Mouse (Mus musculus) left cerebral cortex, postnatal 14 days (tissue): ENCODE results near the gene Ugt1a5. TPM values are rescaled to one million over a fixed set of nuclear protein-coding genes. Genes with fewer than 3 reads are reported as not detected.

Source experiments
- total RNA-seq, 2 experiments: library from RNA; stranded (reverse); gene quantifications; 2 replicates each; pipeline ENCODE4 v1.2.3; 2021

Ugt1a5 gene
- total RNA-seq, 2 experiments from 2014 or later, result 0.15 TPM; not detected in 1

Other genes with a start within 250 kb of the Ugt1a5 start
- gene Usp40, start 157.5 kb upstream of the Ugt1a5 start, total RNA-seq, result 10 to 100 TPM; 18.5 to 23.5 TPM
- not detected for gene Ugt1a10, start 110.6 kb upstream of the Ugt1a5 start, total RNA-seq
- not detected for gene Ugt1a9, start 95.2 kb upstream of the Ugt1a5 start, total RNA-seq
- not detected for gene Ugt1a8, start 78.2 kb upstream of the Ugt1a5 start, total RNA-seq
- under 1 TPM; 0.44 to 0.49 TPM for gene Ugt1a7c, start 71.0 kb upstream of the Ugt1a5 start, total RNA-seq
- gene Ugt1a6b, start 62.8 kb upstream of the Ugt1a5 start, total RNA-seq, result under 1 TPM; 0.20 to 0.23 TPM
- gene Ugt1a6a, start 31.2 kb upstream of the Ugt1a5 start, total RNA-seq, result under 1 TPM in 1 of 2 experiments, not detected in 1; 0.40 TPM
- gene Ugt1a2, start 34.6 kb downstream of the Ugt1a5 start, total RNA-seq, result not detected
- gene Dnajb3, start 39.8 kb downstream of the Ugt1a5 start, total RNA-seq, result 1 to 10 TPM; 2.7 to 3.7 TPM
- gene Ugt1a1, start 45.9 kb downstream of the Ugt1a5 start, total RNA-seq, result under 1 TPM in 1 of 2 experiments, not detected in 1; 0.15 TPM
- gene Mroh2a, start 61.0 kb downstream of the Ugt1a5 start, total RNA-seq, result under 1 TPM; 0.04 to 0.06 TPM
- gene Hjurp, start 111.6 kb downstream of the Ugt1a5 start, total RNA-seq, result 10 to 100 TPM; 36.8 to 38.3 TPM
- under 1 TPM; 0.61 to 0.68 TPM for gene Trpm8, start 111.6 kb downstream of the Ugt1a5 start, total RNA-seq
- gene Spp2, start 240.9 kb downstream of the Ugt1a5 start, total RNA-seq, result not detected